Mouse (Mus musculus): ENCODE results near the gene Ccr10. TPM values are rescaled to one million over a fixed set of nuclear protein-coding genes. Genes with fewer than 3 reads are reported as not detected.

Ccr10 gene
- polyA plus RNA-seq, 1 experiment from 2014 or later = not detected

GRCm38 (mm10) chr11:101168301-101168980 is 6.8 kb downstream of the Ccr10 start:
- Histone ChIP-seq H3K36me3 (ENCODE audit: control insufficient read depth, insufficient read depth, low read length) (no peaks in the 10 kb centered on the region), H3K4me1 (ENCODE audit: control insufficient read depth, insufficient read depth, low read length) (peaks cover 29% of the 10 kb centered on the region), H3K9ac (ENCODE audit: low read length) (no peak overlapping the region), H3K27ac (ENCODE audit: low read depth, low read length) (no peak overlapping the region), H3K9me3 (ENCODE audit: control insufficient read depth, low read length) (no peaks in the 10 kb centered on the region), H3K4me2 (no peak overlapping the region), H3K4me3 (ENCODE audit: low read depth, low read length) (no peak overlapping the region), H3K27me3 (ENCODE audit: control insufficient read depth, insufficient read depth, low read length) (peaks cover 82% of the 10 kb centered on the region)
- no peak for ATAC-seq (ENCODE audit: low FRiP score)
- DNase-seq (ENCODE audit: low spot score, missing footprints) = peak; percentile 78
- 68% methylated on average over 18 of the region's 18 CpGs for WGBS

- Histone ChIP-seq H3K9me3 (ENCODE audit: control insufficient read depth, low read length) (no peaks in the 10 kb centered on the region), H3K4me3 (ENCODE audit: low read depth, low read length) (no peak overlapping the region), H3K36me3 (ENCODE audit: control insufficient read depth, insufficient read depth, low read length) (no peaks in the 10 kb centered on the region), H3K9ac (ENCODE audit: low read length) (no peak overlapping the region), H3K4me2 (no peak overlapping the region), H3K27me3 (ENCODE audit: control insufficient read depth, insufficient read depth, low read length) (peaks cover 85% of the 10 kb centered on the region), H3K27ac (ENCODE audit: low read depth, low read length) (no peak overlapping the region), H3K4me1 (ENCODE audit: control insufficient read depth, insufficient read depth, low read length) (peaks cover 28% of the 10 kb centered on the region)
- WGBS = 52% methylated on average over 8 of the region's 8 CpGs
- DNase-seq (ENCODE audit: low spot score, missing footprints) (peak; percentile 80), ATAC-seq (ENCODE audit: low FRiP score) (no peak)
Measured at GRCm38 (mm10) chr11:101167963-101168300, 7.3 kb downstream of the Ccr10 start.

- no peak overlapping the region for H3K4me3 ChIP-seq (ENCODE audit: low read depth, low read length)
- no peaks in the 10 kb centered on the region for H3K36me3 ChIP-seq (ENCODE audit: control insufficient read depth, insufficient read depth, low read length)
- DNase-seq (ENCODE audit: low spot score, missing footprints) = peak; percentile 84
- H3K4me1 ChIP-seq (ENCODE audit: control insufficient read depth, insufficient read depth, low read length) = peaks cover 25% of the 10 kb centered on the region
- no peak overlapping the region for H3K4me2 ChIP-seq
- peaks cover 84% of the 10 kb centered on the region for H3K27me3 ChIP-seq (ENCODE audit: control insufficient read depth, insufficient read depth, low read length)
- 40% methylated on average over 19 of the region's 19 CpGs for WGBS
- H3K27ac ChIP-seq (ENCODE audit: low read depth, low read length) = no peak overlapping the region
- no peaks in the 10 kb centered on the region for H3K9me3 ChIP-seq (ENCODE audit: control insufficient read depth, low read length)
- ATAC-seq (ENCODE audit: low FRiP score) = no peak
- no peak overlapping the region for H3K9ac ChIP-seq (ENCODE audit: low read length)
Measured at GRCm38 (mm10) chr11:101167211-101167962, 7.9 kb downstream of the Ccr10 start.

GRCm38 (mm10) chr11:101166357-101166756 is 8.9 kb downstream of the Ccr10 start:
- Histone ChIP-seq H3K27ac (ENCODE audit: low read depth, low read length) (no peak overlapping the region), H3K9ac (ENCODE audit: low read length) (no peak overlapping the region), H3K4me1 (ENCODE audit: control insufficient read depth, insufficient read depth, low read length) (peaks cover 18% of the 10 kb centered on the region), H3K4me3 (ENCODE audit: low read depth, low read length) (no peak overlapping the region), H3K27me3 (ENCODE audit: control insufficient read depth, insufficient read depth, low read length) (peaks cover 85% of the 10 kb centered on the region), H3K9me3 (ENCODE audit: control insufficient read depth, low read length) (no peaks in the 10 kb centered on the region), H3K36me3 (ENCODE audit: control insufficient read depth, insufficient read depth, low read length) (no peaks in the 10 kb centered on the region), H3K4me2 (no peak overlapping the region)
- 45% methylated on average over 14 of the region's 14 CpGs for WGBS
- DNase-seq (ENCODE audit: low spot score, missing footprints) (peak; percentile 84), ATAC-seq (ENCODE audit: low FRiP score) (no peak)

GRCm38 (mm10) chr11:101164677-101165580 is 10.3 kb downstream of the Ccr10 start:
- no peak overlapping the region for H3K9ac ChIP-seq (ENCODE audit: low read length)
- no peaks in the 10 kb centered on the region for H3K9me3 ChIP-seq (ENCODE audit: control insufficient read depth, low read length)
- H3K27me3 ChIP-seq (ENCODE audit: control insufficient read depth, insufficient read depth, low read length) = peaks cover 78% of the 10 kb centered on the region
- ATAC-seq (ENCODE audit: low FRiP score) (no peak), DNase-seq (ENCODE audit: low spot score, missing footprints) (peak; percentile 93)
- no peak overlapping the region for H3K4me2 ChIP-seq
- H3K4me1 ChIP-seq (ENCODE audit: control insufficient read depth, insufficient read depth, low read length) = peaks cover 10% of the 10 kb centered on the region
- 5% methylated on average over 35 of the region's 35 CpGs for WGBS
- H3K36me3 ChIP-seq (ENCODE audit: control insufficient read depth, insufficient read depth, low read length) = no peaks in the 10 kb centered on the region
- H3K27ac ChIP-seq (ENCODE audit: low read depth, low read length) = no peak overlapping the region
- peak overlapping the region; percentile 21; the same call in 1 of the 2 replicates for H3K4me3 ChIP-seq (ENCODE audit: low read depth, low read length)

GRCm38 (mm10) chr11:101164351-101164665 is 10.9 kb downstream of the Ccr10 start:
- WGBS = 2% methylated on average over 21 of the region's 21 CpGs
- ATAC-seq (ENCODE audit: low FRiP score) (no peak), DNase-seq (ENCODE audit: low spot score, missing footprints) (peak; percentile 92)
- Histone ChIP-seq H3K4me1 (ENCODE audit: control insufficient read depth, insufficient read depth, low read length) (peaks cover 4% of the 10 kb centered on the region), H3K27me3 (ENCODE audit: control insufficient read depth, insufficient read depth, low read length) (peaks cover 72% of the 10 kb centered on the region), H3K36me3 (ENCODE audit: control insufficient read depth, insufficient read depth, low read length) (no peaks in the 10 kb centered on the region), H3K9me3 (ENCODE audit: control insufficient read depth, low read length) (no peaks in the 10 kb centered on the region), H3K4me3 (ENCODE audit: low read depth, low read length) (peak overlapping the region; percentile 21), H3K4me2 (peak overlapping the region; percentile 40), H3K9ac (ENCODE audit: low read length) (0 out of 2 replicates have a peak overlapping the region, but pooled peaks have one; percentile 24), H3K27ac (ENCODE audit: low read depth, low read length) (no peak overlapping the region)

- Histone ChIP-seq H3K27me3 (ENCODE audit: control insufficient read depth, insufficient read depth, low read length) (peaks cover 66% of the 10 kb centered on the region), H3K4me3 (ENCODE audit: low read depth, low read length) (peak overlapping the region; percentile 21), H3K36me3 (ENCODE audit: control insufficient read depth, insufficient read depth, low read length) (no peaks in the 10 kb centered on the region), H3K4me2 (peak overlapping the region; percentile 40), H3K4me1 (ENCODE audit: control insufficient read depth, insufficient read depth, low read length) (peaks cover 4% of the 10 kb centered on the region), H3K27ac (ENCODE audit: low read depth, low read length) (no peak overlapping the region), H3K9ac (ENCODE audit: low read length) (0 out of 2 replicates have a peak overlapping the region, but pooled peaks have one; percentile 24), H3K9me3 (ENCODE audit: control insufficient read depth, low read length) (no peaks in the 10 kb centered on the region)
- ATAC-seq (ENCODE audit: low FRiP score) = no peak
- 7% methylated on average over 42 of the region's 49 CpGs for WGBS
- peak; percentile 88 for DNase-seq (ENCODE audit: low spot score, missing footprints)
Measured at GRCm38 (mm10) chr11:101163476-101164350, 11.5 kb downstream of the Ccr10 start.

- Histone ChIP-seq H3K9ac (ENCODE audit: low read length) (no peak overlapping the region), H3K36me3 (ENCODE audit: control insufficient read depth, insufficient read depth, low read length) (no peaks in the 10 kb centered on the region), H3K4me3 (ENCODE audit: low read depth, low read length) (no peak overlapping the region), H3K4me1 (ENCODE audit: control insufficient read depth, insufficient read depth, low read length) (peaks cover 4% of the 10 kb centered on the region), H3K27me3 (ENCODE audit: control insufficient read depth, insufficient read depth, low read length) (peaks cover 56% of the 10 kb centered on the region), H3K27ac (ENCODE audit: low read depth, low read length) (no peak overlapping the region), H3K9me3 (ENCODE audit: control insufficient read depth, low read length) (no peaks in the 10 kb centered on the region), H3K4me2 (no peak overlapping the region)
- DNase-seq (ENCODE audit: low spot score, missing footprints) (peak; percentile 85), ATAC-seq (ENCODE audit: low FRiP score) (no peak)
- WGBS = 58% methylated on average over 5 of the region's 5 CpGs
Measured at GRCm38 (mm10) chr11:101162772-101163171, 12.5 kb downstream of the Ccr10 start.
